Mouse (Mus musculus) granulocyte monocyte progenitor cell, adult 5-6 weeks (primary cell): ENCODE results near the gene Slc18a2. TPM values are rescaled to one million over a fixed set of nuclear protein-coding genes. Genes with fewer than 3 reads are reported as not detected.

Source experiments
- ATAC-seq: replicated peaks from 2 replicates; pipeline ENCODE4 v1.8.0; 2016; ENCODE audit warnings: mild to moderate bottlenecking, moderate TSS enrichment, inconsistent platforms; ENCODE audit not compliant: poor library complexity, severe bottlenecking
- total RNA-seq, 2 experiments: library from RNA; stranded (forward) in 1 of 2; stranded (reverse) in 1 of 2; fragments of 200-712, 200-1000 nt in 1 of 2; fragments of >200 nt in 1 of 2; fragmentation: Nextera tagmentation in 1 of 2; gene quantifications; 2 replicates each; pipeline ENCODE4 v1.2.3; 2014 to 2017

Gene Slc18a2
- total RNA-seq (2014; fragmentation: Nextera tagmentation): 8.7 and 9.6 TPM in 2 replicates
- total RNA-seq (2017): 3.7 TPM in 2 replicates

DNA sequence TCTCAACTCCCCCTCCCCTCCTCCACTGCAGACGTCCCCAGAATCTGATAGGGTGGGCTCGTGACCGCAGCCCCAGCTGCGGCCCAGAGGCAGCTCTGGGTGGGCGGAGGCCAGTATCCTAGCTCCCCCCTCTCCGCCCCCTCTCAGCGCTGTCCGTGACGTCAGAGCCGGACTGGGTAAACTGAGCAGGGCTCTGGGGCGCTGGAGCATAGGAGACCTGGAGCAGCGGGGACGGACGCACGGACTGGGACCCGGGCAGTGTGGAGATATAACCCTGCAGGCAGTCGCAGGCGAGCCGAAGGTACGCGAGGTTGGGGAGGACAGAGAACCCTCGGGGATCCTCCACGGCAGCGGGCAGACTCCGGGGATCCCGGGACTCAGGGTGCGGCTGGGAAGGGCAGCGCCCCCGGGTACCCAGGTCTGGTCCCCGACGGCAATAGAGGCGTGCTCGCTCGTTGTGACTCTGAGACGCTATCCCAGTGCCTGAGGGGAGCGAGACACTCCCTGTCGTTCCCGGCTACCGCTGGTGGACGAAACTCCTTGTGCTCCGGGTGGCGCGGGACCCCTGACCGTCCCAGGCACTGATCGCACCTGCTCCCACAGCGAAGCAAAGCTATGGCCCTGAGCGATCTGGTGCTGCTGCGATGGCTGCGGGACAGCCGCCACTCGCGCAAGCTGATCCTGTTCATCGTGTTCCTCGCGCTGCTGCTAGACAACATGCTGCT lies at the start of gene Slc18a2:
TSS of gene Slc18a2 (plus strand) at position 179 of the 725 bp plus-strand sequence.
- ATAC-seq: peak; percentile 80

DNA sequence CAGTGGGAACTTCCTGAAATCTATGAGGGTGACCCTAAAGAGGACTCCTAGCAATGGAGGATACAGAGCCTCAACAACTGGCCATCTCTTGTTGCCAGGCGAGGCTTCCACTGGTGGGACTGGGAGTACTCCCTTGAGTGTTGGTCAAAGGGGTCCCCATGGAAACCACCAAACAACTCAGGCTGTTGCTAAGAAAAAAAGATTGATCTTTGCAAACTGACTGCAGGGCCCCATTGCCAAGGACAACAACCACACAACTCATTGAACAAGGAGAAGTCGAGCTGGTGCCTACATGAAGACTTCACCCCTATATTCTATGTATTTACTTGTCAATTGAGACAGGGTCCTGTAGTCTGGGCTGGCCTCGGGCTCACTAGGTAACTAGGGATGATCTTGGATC lies 43.8 kb upstream of the Slc18a2 start:
- no peak for ATAC-seq

DNA sequence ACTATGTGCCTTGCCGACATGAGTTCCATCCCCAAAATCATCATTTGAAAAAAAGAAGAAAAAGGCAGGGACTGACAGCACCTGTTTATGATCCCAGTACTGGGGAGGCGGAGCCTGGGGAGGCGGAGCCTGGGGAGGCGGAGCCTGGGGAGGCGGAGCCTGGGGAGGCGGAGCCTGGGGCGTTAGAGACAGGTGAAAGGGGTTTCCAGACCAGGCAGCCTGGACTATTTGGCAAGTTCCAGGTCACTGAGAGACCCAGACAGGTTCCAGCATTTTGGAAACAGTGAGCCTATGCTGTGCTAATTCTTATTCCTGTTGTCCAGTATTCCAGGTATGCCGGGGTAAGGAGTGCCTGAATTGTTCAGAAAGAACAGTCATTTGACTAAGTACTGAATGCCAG lies 41.7 kb upstream of the Slc18a2 start, which contains the start of gene Kcnk18:
TSS of gene Kcnk18 (plus strand) at position 224 of the 400 bp plus-strand sequence.
- ATAC-seq: no peak

GRCm38 (mm10) chr19:59221131-59221530 lies 39.6 kb upstream of the Slc18a2 start:
- no peak for ATAC-seq

GRCm38 (mm10) chr19:59228376-59228775 lies 32.3 kb upstream of the Slc18a2 start:
- no peak for ATAC-seq

- no peak for ATAC-seq
These were observed 27.9 kb upstream of the Slc18a2 start for GRCm38 (mm10) chr19:59232786-59233185.

DNA sequence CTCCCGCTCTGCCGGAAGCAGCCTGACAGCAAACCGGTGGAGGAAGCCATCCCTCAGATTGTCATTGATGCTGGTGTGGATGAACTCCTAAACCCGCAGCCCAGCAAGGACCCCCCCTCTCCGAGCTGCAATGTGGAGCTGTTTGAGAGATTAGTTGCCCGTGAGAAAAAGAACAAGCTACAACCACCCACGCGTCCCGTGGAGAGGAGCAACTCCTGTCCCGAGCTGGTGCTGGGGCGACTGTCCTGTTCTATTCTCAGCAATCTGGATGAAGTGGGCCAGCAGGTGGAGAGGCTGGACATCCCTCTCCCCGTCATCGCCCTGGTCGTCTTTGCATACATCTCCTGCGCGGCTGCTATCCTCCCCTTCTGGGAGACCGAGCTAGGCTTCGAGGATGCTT lies 25.7 kb upstream of the Slc18a2 start:
- no peak for ATAC-seq

DNA sequence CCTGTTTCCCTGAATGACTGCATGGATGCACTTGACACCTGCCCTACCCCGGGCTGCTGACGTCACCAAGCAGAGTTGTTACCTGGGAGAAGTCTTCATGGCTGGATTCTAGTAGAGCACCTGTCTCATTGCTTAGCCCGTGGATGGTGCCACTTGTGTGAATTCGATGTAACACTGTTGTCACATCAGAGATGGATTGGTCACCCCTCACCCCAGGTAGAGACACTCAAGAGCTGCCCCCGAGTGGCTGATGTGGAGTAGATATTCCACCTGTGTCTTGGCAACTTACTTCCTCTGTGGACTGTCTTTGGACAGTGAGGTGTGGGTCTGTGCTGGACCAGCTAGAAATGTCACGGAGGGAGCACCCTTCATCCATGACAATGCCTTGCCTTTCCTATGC lies 24.6 kb upstream of the Slc18a2 start:
- ATAC-seq: no peak

- ATAC-seq: no peak
These were observed 22.1 kb upstream of the Slc18a2 start for GRCm38 (mm10) chr19:59238630-59239029.

DNA sequence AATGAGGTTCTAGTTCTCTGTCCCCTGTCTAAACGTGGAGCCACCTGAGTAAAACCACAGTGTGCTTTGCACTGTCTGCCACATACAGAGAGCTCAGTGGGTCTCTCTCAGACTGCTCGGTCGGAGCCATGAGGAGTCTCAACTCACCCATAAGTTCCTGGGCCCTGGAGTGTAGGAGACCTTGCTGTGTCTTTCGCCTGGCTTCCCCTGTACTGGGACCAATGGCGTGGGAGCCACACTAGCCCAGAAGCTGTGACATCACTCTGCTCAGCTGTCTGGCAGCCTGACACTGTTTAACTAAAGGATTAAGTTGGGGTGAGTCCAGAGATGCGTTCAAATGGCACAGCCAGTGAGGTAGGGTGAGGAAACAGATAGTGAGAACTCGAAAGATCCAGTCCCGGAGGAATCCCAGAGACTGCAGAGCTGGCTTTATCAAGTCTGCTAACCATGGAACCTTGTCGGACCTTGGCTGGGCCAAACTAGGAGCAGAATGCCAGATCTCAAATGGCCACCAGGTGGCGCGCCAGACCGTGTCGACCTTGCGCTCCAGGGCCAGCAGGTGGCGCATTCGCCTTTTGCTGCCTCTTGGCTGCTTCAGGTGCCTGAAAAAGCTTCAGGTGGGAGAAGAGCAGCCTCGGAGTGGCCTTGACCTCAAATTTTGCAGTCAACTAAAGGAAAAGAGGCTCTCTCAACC lies 21.4 kb upstream of the Slc18a2 start:
- ATAC-seq: peak; percentile 93

GRCm38 (mm10) chr19:59241987-59242386 lies 18.7 kb upstream of the Slc18a2 start:
- ATAC-seq: no peak

DNA sequence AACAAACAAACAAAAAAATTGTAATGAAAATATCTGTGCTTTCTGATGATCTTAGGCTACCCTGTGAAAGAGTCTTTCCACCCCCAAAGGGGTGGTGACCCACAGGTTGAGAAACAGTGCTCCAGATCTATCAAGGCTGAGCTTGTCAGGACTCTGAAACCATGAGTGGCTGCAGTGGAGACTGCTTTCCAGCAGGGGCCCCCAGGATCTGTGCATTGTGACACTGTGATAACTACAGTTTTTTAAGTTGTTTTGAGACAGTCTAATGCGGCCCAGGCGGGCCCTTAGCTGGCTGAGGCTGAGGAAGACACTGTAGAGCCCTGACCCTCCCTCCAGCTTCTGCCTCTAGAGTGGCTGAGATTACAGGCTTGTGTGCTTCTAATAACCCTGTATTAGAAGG lies 17.6 kb upstream of the Slc18a2 start:
- 0 out of 2 replicates have a peak, but pooled peaks have one; percentile 43 for ATAC-seq

- peak; percentile 17; the same call in 1 of the 2 replicates for ATAC-seq
These were observed 12.6 kb upstream of the Slc18a2 start for GRCm38 (mm10) chr19:59248144-59248543.

DNA sequence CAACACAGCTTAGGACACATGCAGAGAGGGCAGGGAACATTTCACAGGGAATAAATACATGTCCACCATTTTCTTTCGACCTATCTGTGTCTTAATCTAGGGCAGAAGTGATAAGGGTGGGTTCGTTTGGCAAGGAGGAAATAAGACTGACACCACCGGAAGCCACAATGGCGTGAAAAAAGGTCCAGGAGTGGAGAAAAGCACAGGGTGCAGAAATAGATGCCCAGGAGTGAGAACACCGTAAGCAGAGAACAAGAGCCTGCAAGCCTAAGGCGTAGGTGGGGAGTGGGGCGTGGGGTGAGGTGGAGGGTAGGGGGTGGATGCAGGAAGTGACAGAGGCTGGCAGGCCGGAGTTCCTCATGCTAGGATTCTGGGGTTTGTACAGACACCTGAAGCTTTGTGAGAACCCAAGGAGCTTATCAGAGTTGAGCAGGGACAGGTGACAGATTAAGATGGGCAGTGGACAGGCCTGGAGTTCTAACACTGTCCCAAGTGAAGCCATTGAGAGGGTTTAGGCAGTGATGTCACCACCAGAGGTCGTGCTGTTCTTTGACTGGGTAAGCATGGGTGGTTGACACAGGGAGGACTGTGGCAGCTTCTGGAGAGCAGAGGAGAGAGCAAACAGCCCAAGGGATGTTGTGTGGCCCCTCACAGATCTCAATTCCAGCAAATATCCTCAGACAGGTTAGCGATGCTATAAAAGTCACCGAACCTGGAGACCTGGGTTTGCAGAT lies 12.0 kb upstream of the Slc18a2 start:
- ATAC-seq: peak; percentile 52

- peak; percentile 72 for ATAC-seq
These were observed 8.0 kb upstream of the Slc18a2 start for GRCm38 (mm10) chr19:59252651-59253050.

DNA sequence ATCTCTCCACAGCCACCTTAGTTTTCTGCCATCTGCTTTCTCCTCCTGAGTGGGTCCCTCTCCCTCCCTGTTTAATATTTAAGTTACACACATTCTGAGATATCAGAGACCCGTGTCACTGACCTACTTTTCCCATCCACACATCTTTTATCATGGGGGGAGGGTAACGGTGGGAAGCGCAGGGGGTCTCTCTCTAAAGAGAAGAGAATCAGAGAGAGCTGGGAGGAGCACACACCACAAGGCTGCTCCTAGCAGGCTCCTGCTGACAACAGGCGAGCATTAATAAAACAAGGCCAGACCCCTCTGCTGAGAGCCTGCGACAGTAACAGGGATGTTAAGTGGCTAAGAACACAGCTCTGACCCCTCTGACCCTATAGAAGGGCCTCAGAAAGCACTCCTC lies 1.1 kb upstream of the Slc18a2 start:
- ATAC-seq: no peak

DNA sequence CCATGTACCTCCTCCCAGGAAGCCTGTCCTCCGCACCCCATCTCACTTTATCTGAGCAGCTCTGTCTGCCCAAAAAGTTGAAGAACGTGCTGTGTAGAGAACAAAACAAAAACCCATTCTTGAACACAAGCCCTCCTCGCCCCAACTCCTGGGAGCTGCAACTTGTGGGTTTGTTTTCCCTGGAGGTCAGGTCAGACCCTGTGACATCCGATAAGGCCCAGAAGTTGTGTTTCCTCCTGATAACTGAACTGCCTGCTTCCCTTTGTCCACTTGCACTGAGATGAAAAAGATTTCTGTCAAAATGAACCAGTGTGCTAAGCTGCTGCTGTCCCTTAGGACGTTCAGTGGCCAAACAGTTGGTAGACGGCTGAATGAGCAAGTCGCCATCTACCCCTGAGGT lies 908 bp downstream of the Slc18a2 start:
- ATAC-seq: peak; percentile 10; the same call in 1 of the 2 replicates

DNA sequence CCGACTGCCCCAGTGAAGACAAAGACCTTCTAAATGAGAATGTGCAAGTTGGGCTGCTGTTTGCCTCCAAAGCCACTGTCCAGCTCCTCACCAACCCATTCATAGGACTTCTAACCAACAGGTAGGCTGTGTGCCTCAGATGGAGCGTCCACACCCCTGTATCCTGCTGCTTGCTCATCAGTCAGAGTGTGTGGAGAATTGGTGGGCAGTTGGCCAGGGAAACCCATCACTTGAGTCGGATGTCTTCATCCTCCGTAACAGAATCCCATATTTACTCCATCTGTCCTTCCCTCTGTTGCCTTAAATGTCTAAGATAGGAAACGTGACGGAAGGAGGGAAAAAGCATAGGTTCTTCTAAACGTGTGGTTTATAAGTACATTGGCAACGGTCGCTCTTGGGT lies 2.5 kb downstream of the Slc18a2 start:
- ATAC-seq: no peak

- ATAC-seq: no peak
These were observed 4.3 kb downstream of the Slc18a2 start for GRCm38 (mm10) chr19:59264838-59265532.

DNA sequence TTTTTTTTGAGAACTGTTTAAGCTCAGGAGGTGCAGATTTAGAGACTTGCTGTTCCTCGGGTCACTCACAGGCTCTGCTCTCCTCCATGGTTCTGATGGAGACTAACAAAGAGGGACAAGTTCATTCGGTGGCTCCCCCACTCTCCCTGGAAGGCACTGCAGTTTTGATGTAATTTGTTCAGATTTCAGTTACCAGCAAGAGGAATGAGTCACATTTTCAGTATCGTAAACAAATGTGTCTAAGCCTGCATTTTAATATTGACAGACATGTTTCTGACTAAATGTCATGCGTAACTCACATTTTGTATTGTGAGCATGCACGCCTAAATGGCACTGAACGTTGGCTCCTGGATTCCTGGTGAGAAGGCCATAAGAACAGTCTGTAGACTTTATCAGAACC lies 5.2 kb downstream of the Slc18a2 start:
- ATAC-seq: no peak
